Mouse (Mus musculus): ENCODE measurements around the gene Tspan1.
A peak's percentile ranks its signal among the peaks of the same experiment; 100 is the strongest.

Gene Tspan1

GRCm38 (mm10) chr4:116127956-116128355, 39.4 kb downstream of the Tspan1 start:
- DNase-seq (ENCODE audit: low spot score in 2 of 2) = no peak

GRCm38 (mm10) chr4:116125803-116126386, 41.5 kb downstream of the Tspan1 start:
- no peak for DNase-seq (ENCODE audit: low spot score in 2 of 2)

DNA sequence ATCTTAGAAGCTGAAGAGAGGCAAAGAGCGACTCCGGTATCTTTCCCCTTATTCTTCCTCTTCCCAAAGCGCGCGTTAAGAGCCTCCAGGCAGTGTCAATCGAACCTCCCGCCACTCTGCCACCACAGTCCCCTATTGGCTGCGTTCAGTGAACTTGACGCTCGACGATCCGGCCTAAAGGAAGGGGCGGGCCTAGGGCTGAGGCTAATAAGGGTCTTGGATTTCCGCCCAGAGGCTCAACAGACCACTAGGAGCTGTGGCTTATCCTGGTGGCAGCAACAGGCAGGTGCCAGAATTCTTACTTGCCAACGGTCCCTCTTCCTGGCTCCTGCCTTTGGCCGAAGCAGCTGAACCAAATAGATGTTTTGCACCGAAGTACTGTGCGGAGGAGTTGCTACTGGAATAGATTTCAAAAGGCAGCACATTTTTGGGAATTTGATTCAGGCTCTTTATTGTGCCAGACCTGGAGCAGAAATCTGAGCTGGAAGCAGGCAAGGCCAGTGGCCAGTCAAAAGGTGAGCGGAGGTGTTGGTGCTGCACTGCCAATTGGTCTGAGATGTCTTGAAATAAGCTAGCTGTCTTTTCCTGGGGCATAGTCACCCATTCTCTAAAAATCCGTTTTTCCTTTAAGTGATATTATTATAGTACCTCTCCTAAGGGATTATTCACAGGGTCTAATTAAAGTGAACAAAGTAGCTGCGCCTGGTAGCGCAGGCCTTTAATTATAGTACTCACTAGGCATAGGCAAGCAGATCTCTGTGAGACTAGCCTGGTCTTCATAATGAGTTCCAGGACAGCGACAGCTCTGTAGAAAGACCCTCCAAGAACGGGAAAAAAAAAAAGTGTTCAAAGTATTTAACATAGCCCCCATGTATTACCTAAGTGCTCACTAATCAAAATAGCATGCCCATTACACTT, 43.5 kb downstream of the Tspan1 start, which contains the start of the genes Rad54l and Pomgnt1:
Gene Rad54l, minus strand, starts transcription at position 89 of the 918 bp plus-strand sequence.
Gene Pomgnt1, plus strand, starts transcription at position 239 of the 918 bp plus-strand sequence.
- DNase-seq (ENCODE audit: low spot score in 2 of 2) = peak in 1 of 2 experiments; percentile 75

- no peak for DNase-seq (ENCODE audit: low spot score in 2 of 2)
These were observed 44.6 kb downstream of the Tspan1 start for GRCm38 (mm10) chr4:116122762-116123161.

All from left cerebral cortex, adult 9 months (tissue).